Mouse (Mus musculus) embryonic fibroblast, embryonic 13.5 days (primary cell): Measurements from ENCODE around the gene Cfap43.

Experiments used
- CTCF ChIP-seq: IDR thresholded peaks from 2 replicates; pipeline ENCODE4 v1.5.1; 2011; ENCODE audit warnings: mild to moderate bottlenecking, control low read depth, low read length, moderate library complexity, borderline replicate concordance; ENCODE audit not compliant: insufficient read depth
- POLR2A ChIP-seq: IDR thresholded peaks from 2 replicates; pipeline ENCODE4 v1.6.1; 2011; ENCODE audit warnings: low read depth, mild to moderate bottlenecking, control low read depth, low read length, moderate library complexity

GRCm38 (mm10) chr19:47935530-47935929 is 16.4 kb upstream of the Cfap43 start:
- TF ChIP-seq POLR2A (no peak), CTCF (no peak)
